In genomic region chr19:12010916-12011559, GRCm38 (mm10) we compare ENCODE assay signal across 9 mouse cellular contexts. TPM values are rescaled to one million over a fixed set of nuclear protein-coding genes. Genes with fewer than 3 reads are reported as not detected.
DNase-seq lines count a peak whose midpoint lies in the region; ATAC-seq and TF ChIP-seq lines count a peak whose summit lies in the region.
"Had no signal": no experiment of that assay in that cellular context is flagged by ENCODE, and none has a peak within 500 bp of the region (broad histone marks: within the 10 kb centered on the region; RNA-seq: fewer than 3 reads in every experiment).

No protein-coding gene starts in this region.

- H3K27ac ChIP-seq in heart, embryonic 13.5 days (replicated peaks) = peak overlapping the region; percentile 87
- peak overlapping the region; percentile 92 for H3K27ac ChIP-seq in kidney, postnatal 0 days
- H3K27ac ChIP-seq in liver, embryonic 11.5 days (ENCODE audit: low read depth, low read length) = peak overlapping the region; percentile 84

- DNase-seq in CD4-positive helper T cell, adult 2 months (ENCODE audit: low read depth, low spot score) = peak; percentile 88
- peak; percentile 96 for DNase-seq in brain, adult 2 months (ENCODE audit: low read depth, low spot score)
- peak; percentile 92 for DNase-seq in kidney, postnatal 0 days (ENCODE audit: low spot score)
- DNase-seq in liver, embryonic 11.5 days (ENCODE audit: low spot score) = peak; percentile 59
- peak; percentile 89 for DNase-seq in splenic B cell, adult 2 months (ENCODE audit: low read depth, low spot score)

- peak overlapping the region; percentile 34 for H3ac ChIP-seq in myocyte (ENCODE audit: control insufficient read depth, insufficient read length)

- H3K4me2 ChIP-seq in heart, embryonic 13.5 days = peak overlapping the region; percentile 80
- H3K4me2 ChIP-seq in kidney, postnatal 0 days (ENCODE audit: low read length) = peak overlapping the region; percentile 76
- H3K4me2 ChIP-seq in liver, embryonic 11.5 days = peak overlapping the region; percentile 89
- H3K4me2 ChIP-seq in myocyte (ENCODE audit: low read depth) = peak overlapping the region; percentile 83

- H3K36me3 ChIP-seq in heart, embryonic 13.5 days = no peaks in the 10 kb centered on the region
- H3K36me3 ChIP-seq in kidney, postnatal 0 days (ENCODE audit: insufficient read depth, low read length) = no peaks in the 10 kb centered on the region
- no peaks in the 10 kb centered on the region for H3K36me3 ChIP-seq in liver, embryonic 11.5 days (ENCODE audit: control insufficient read depth, insufficient read depth, low read length)
- H3K36me3 ChIP-seq in myocyte (ENCODE audit: control insufficient read depth, insufficient read depth) = no peaks in the 10 kb centered on the region
- H3K36me3 ChIP-seq in splenic B cell, adult 2 months (ENCODE audit: control insufficient read depth, insufficient read depth, low read length, poor library complexity, severe bottlenecking) = no peaks in the 10 kb centered on the region

- H3K79me2 ChIP-seq in myocyte (ENCODE audit: control insufficient read depth, insufficient read depth) = no peaks in the 10 kb centered on the region

- H3K4me3 ChIP-seq in heart, embryonic 13.5 days = peak overlapping the region; percentile 58
- peak overlapping the region; percentile 56 for H3K4me3 ChIP-seq in kidney, postnatal 0 days (replicated peaks; ENCODE audit: low read depth, low read length)
- H3K4me3 ChIP-seq in liver, embryonic 11.5 days (ENCODE audit: low read depth, low read length) = peak overlapping the region; percentile 78
- peak overlapping the region; percentile 74 for H3K4me3 ChIP-seq in myocyte

- H3K9ac ChIP-seq in heart, embryonic 13.5 days = peak overlapping the region; percentile 81
- H3K9ac ChIP-seq in kidney, postnatal 0 days (ENCODE audit: low read depth, low read length) = peak overlapping the region; percentile 77
- H3K9ac ChIP-seq in liver, embryonic 11.5 days (ENCODE audit: low read depth, low read length) = peak overlapping the region; percentile 78

- H3K9me3 ChIP-seq in heart, embryonic 13.5 days = no peaks in the 10 kb centered on the region
- no peaks in the 10 kb centered on the region for H3K9me3 ChIP-seq in kidney, postnatal 0 days (replicated peaks; ENCODE audit: low read length)
- no peaks in the 10 kb centered on the region for H3K9me3 ChIP-seq in liver, embryonic 11.5 days (ENCODE audit: control insufficient read depth, low read length)

- 0 out of 2 replicates have a peak, but pooled peaks have one; percentile 22 for ATAC-seq in erythroid progenitor cell, adult 5-6 weeks (replicated peaks; ENCODE audit: low FRiP score, poor library complexity, severe bottlenecking)
- ATAC-seq in heart, embryonic 13.5 days (ENCODE audit: extremely low read depth, insufficient number of reproducible peaks, low FRiP score, low TSS enrichment) = no peak
- ATAC-seq in kidney, postnatal 0 days (replicated peaks; ENCODE audit: low FRiP score, low read depth) = peak; percentile 49
- ATAC-seq in liver, embryonic 11.5 days (replicated peaks; ENCODE audit: low FRiP score) = peak; percentile 57

- TF ChIP-seq POLR2A in myocyte (IDR thresholded peaks at IDR 0.05; ENCODE audit: insufficient read length, low read depth) = no peak

- peaks cover 24% of the 10 kb centered on the region for H3K4me1 ChIP-seq in heart, embryonic 13.5 days
- H3K4me1 ChIP-seq in kidney, postnatal 0 days (replicated peaks; ENCODE audit: insufficient read depth, low read length) = peaks cover 5% of the 10 kb centered on the region; the same call in 1 of the 2 replicates
- H3K4me1 ChIP-seq in liver, embryonic 11.5 days (replicated peaks; ENCODE audit: control insufficient read depth, insufficient read depth, low read length) = peaks cover 10% of the 10 kb centered on the region

- WGBS in heart, embryonic 13.5 days = under 1% methylated on average over 26 of the region's 26 CpGs
- WGBS in kidney, postnatal 0 days = under 1% methylated on average over 26 of the region's 26 CpGs
- WGBS in liver, embryonic 11.5 days = under 1% methylated on average over 26 of the region's 26 CpGs

- no peak for TF ChIP-seq CTCF in kidney, postnatal 0 days (IDR thresholded peaks at IDR 0.05; ENCODE audit: low read depth)

- no peaks in the 10 kb centered on the region for H3K27me3 ChIP-seq in heart, embryonic 13.5 days (replicated peaks)
- no peaks in the 10 kb centered on the region for H3K27me3 ChIP-seq in kidney, postnatal 0 days (ENCODE audit: insufficient read depth, low read length)
- H3K27me3 ChIP-seq in liver, embryonic 11.5 days (replicated peaks; ENCODE audit: control insufficient read depth, insufficient read depth, low read length) = no peaks in the 10 kb centered on the region
- no peaks in the 10 kb centered on the region for H3K27me3 ChIP-seq in myocyte (ENCODE audit: control insufficient read depth, insufficient read depth, insufficient read length)
- no peaks in the 10 kb centered on the region for H3K27me3 ChIP-seq in splenic B cell, adult 2 months (ENCODE audit: control insufficient read depth, insufficient read depth, low read length, poor library complexity, severe bottlenecking)

TF ChIP-seq in myocyte, 11 proteins besides CTCF, POLR2A, EP300 and RAD21:
- TF ChIP-seq E2F4 (IDR thresholded peaks at IDR 0.05; ENCODE audit: insufficient read depth) = no peak
- TF ChIP-seq TCF12 (IDR thresholded peaks at IDR 0.05; ENCODE audit: insufficient read depth, poor library complexity, severe bottlenecking) = no peak
- TF ChIP-seq MAX (IDR thresholded peaks at IDR 0.05; ENCODE audit: low read depth) = no peak
- no peak for TF ChIP-seq TCF3 (IDR thresholded peaks at IDR 0.05; ENCODE audit: insufficient read length, low read depth)
- TF ChIP-seq POLR2AphosphoS2 (IDR thresholded peaks at IDR 0.05; ENCODE audit: insufficient read length, low read depth) = no peak
- no peak for TF ChIP-seq USF1 (IDR thresholded peaks at IDR 0.05; ENCODE audit: low read depth)
- TF ChIP-seq MYOD1 (IDR thresholded peaks at IDR 0.05; ENCODE audit: control insufficient read depth in 1 of 3, insufficient read length in 2 of 3, low read depth in 2 of 3) = no peak
- no peak for TF ChIP-seq MYOG (IDR thresholded peaks at IDR 0.05; ENCODE audit: control insufficient read depth in 1 of 3, insufficient read depth in 1 of 3, insufficient read length in 2 of 3, low read depth in 2 of 3)
- no peak for TF ChIP-seq CEBPB (IDR thresholded peaks at IDR 0.05; ENCODE audit: insufficient read depth, poor library complexity, severe bottlenecking)
- no peak for TF ChIP-seq SRF (IDR thresholded peaks at IDR 0.05; ENCODE audit: control insufficient read depth, insufficient read length, low read depth)
- TF ChIP-seq REST (IDR thresholded peaks at IDR 0.05; ENCODE audit: insufficient read depth, insufficient read length) = no peak

RNA-seq across cellular contexts. Expression of gene Olfr1423, which starts 30.1 kb away (rescaled TPM):
- total RNA-seq in erythroid progenitor cell, adult 5-6 weeks (2015; ENCODE audit: low replicate concordance) = not detected in 2 replicates
- total RNA-seq in erythroid progenitor cell, adult 5-6 weeks (2017; ENCODE audit: low replicate concordance) = not detected in 2 replicates
- not detected in 2 replicates for polyA plus RNA-seq in heart, embryonic 13.5 days (2015; fragmentation: Nextera tagmentation; extraction: Ambion mirVana)
- polyA plus RNA-seq in kidney, postnatal 0 days (2015; fragmentation: Nextera tagmentation; extraction: Ambion mirVana) = not detected in 2 replicates
- 0.03 and 0.06 TPM in 2 replicates for polyA plus RNA-seq in liver, embryonic 11.5 days (2014; fragmentation: Nextera tagmentation; extraction: Ambion mirVana)
- polyA plus RNA-seq in myocyte (2012; fragmentation: generic; extraction: Trizol) = not detected
- total RNA-seq: gastrocnemius, postnatal 4 days had no signal

RNA-seq across cellular contexts. Expression of gene Osbp, which starts 45.3 kb away (rescaled TPM):
- 23.5 and 34.6 TPM in 2 replicates for total RNA-seq in erythroid progenitor cell, adult 5-6 weeks (2015; ENCODE audit: low replicate concordance)
- total RNA-seq in erythroid progenitor cell, adult 5-6 weeks (2017; ENCODE audit: low replicate concordance) = 32.1 and 32.3 TPM in 2 replicates
- polyA plus RNA-seq in heart, embryonic 13.5 days (2015; fragmentation: Nextera tagmentation; extraction: Ambion mirVana) = 4.2 and 4.8 TPM in 2 replicates
- polyA plus RNA-seq in kidney, postnatal 0 days (2015; fragmentation: Nextera tagmentation; extraction: Ambion mirVana) = 6.1 and 6.2 TPM in 2 replicates
- polyA plus RNA-seq in liver, embryonic 11.5 days (2014; fragmentation: Nextera tagmentation; extraction: Ambion mirVana) = 5.2 and 6.8 TPM in 2 replicates
- 23.1 TPM for polyA plus RNA-seq in myocyte (2012; fragmentation: generic; extraction: Trizol)

RNA-seq across cellular contexts. Expression of gene Olfr1424, which starts 51.4 kb away (rescaled TPM):
- not detected in 2 replicates for total RNA-seq in erythroid progenitor cell, adult 5-6 weeks (2015; ENCODE audit: low replicate concordance)
- total RNA-seq in erythroid progenitor cell, adult 5-6 weeks (2017; ENCODE audit: low replicate concordance) = not detected in 2 replicates
- not detected in 2 replicates for polyA plus RNA-seq in heart, embryonic 13.5 days (2015; fragmentation: Nextera tagmentation; extraction: Ambion mirVana)
- not detected in 2 replicates for polyA plus RNA-seq in kidney, postnatal 0 days (2015; fragmentation: Nextera tagmentation; extraction: Ambion mirVana)
- polyA plus RNA-seq in liver, embryonic 11.5 days (2014; fragmentation: Nextera tagmentation; extraction: Ambion mirVana) = 0.17 TPM in 1 of 2 replicates, not detected in the other
- not detected for polyA plus RNA-seq in myocyte (2012; fragmentation: generic; extraction: Trizol)
- total RNA-seq: gastrocnemius, postnatal 4 days had no signal
